Mouse (Mus musculus): ENCODE measurements around the gene Dok4.
"Not testable (repeated sequence)": the region's sequence is repeated elsewhere in the genome, so short reads cannot be mapped to it uniquely, and the experiment has no call there.

DNA sequence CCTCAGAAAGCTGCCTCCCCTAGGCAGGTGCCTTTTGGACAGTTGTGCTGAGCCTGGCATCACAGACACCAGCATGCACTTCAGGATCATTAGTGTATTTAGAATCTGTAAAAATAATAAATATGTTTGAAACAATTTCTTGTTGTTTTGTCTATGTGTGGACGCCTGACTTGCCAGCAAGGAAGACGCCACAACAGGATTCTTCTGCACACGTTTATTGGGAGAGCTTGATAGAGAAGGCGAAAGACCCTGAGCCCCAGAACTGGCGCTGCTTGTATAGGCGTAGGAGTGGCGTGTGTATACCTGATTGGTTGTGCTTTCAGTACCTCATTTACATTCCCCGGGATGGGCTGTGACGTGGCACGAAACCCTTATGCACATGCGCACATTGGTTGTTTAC is 21.4 kb downstream of the Dok4 start:
- TF ChIP-seq CTCF (IDR thresholded peaks at IDR 0.05; ENCODE audit: low read depth, low read length); GATA2 (IDR thresholded peaks at IDR 0.05; ENCODE audit: borderline replicate concordance, low read depth, low read length); GATA1 (IDR thresholded peaks at IDR 0.05; ENCODE audit: borderline replicate concordance, low read length); TAL1 (conservative IDR thresholded peaks at IDR 0.05; ENCODE audit: low read depth, low read length); POLR2AphosphoS5 (IDR thresholded peaks at IDR 0.05; ENCODE audit: insufficient replicate concordance, low read depth, low read length): not testable (repeated sequence)
